ENCODE assay signal across 18 mouse cellular contexts in the genomic region with DNA sequence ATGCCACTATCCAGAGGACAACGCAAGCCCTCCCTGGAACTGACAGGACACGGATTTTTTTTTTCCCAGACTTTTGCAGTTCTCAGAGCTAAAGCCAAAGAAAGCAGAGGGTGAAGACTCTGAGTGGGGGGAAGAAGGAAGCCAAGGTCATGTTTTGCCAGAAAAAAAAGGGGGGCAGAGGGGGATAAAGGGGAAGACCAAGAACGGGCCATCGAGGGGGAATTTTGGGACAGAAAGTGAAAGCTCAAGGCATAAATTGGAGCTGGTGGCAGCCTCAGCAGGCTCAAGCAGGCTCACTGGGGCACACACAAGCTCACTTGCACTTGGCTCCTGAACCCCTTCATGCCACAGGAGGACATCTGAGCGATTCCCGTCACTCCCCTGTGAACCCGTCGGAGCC. TPM values are rescaled to one million over a fixed set of nuclear protein-coding genes. Genes with fewer than 3 reads are reported as not detected.
DNase-seq lines count a peak whose midpoint lies in the region; TF ChIP-seq lines count a peak whose summit lies in the region.
"Not testable (repeated sequence)": the region's sequence is repeated elsewhere in the genome, so short reads cannot be mapped to it uniquely, and the experiment has no call there.
"Had no signal": no experiment of that assay in that cellular context is flagged by ENCODE, and none has a peak within 500 bp of the region (broad histone marks: within the 10 kb centered on the region; RNA-seq: fewer than 3 reads in every experiment).

A gene (plus strand): TSS at position 301 of the 400 bp plus-strand sequence.

- not testable (repeated sequence) for DNase-seq in adrenal gland, adult 18-20 months (ENCODE audit: low spot score in 2 of 2); adrenal gland, postnatal 10 days; layer of hippocampus, adult 8-10 months (ENCODE audit: low spot score in 2 of 2); layer of hippocampus, postnatal 25 days (ENCODE audit: extremely low spot score in 1 of 2, low spot score in 1 of 2); left cerebral cortex, adult 2 months (ENCODE audit: extremely low spot score in 1 of 2, low spot score in 2 of 2); left cerebral cortex, postnatal 14 days (ENCODE audit: low spot score in 2 of 2); spleen, adult 2 months (ENCODE audit: low read depth in 1 of 2, low spot score in 2 of 2)

- no CpG with 5 or more reads among the region's 8 CpGs for WGBS in spleen, adult 2 months

- intact Hi-C loops in left cerebral cortex, adult 2 months (cut with DNase I); left cerebral cortex, postnatal 14 days (cut with DNase I): not testable (repeated sequence)

- not testable (repeated sequence) for TF ChIP-seq POLR2A in spleen, adult 2 months (IDR thresholded peaks at IDR 0.05; ENCODE audit: low read depth, low read length)

- not testable (repeated sequence) for TF ChIP-seq CTCF in left cerebral cortex, adult 2 months (IDR thresholded peaks at IDR 0.05); spleen, adult 2 months (IDR thresholded peaks at IDR 0.05; ENCODE audit: extremely low read depth, insufficient read depth, insufficient read length, insufficient replicate concordance)

- H3K36me3 ChIP-seq in spleen, adult 2 months (ENCODE audit: control insufficient read depth, insufficient read depth, low read length) = not testable (repeated sequence)

- H3K4me3 ChIP-seq in left cerebral cortex, adult 2 months; spleen, adult 2 months (ENCODE audit: extremely low read depth, insufficient read depth, insufficient read length): not testable (repeated sequence)

- not testable (repeated sequence) for H3K4me1 ChIP-seq in spleen, adult 2 months (ENCODE audit: control insufficient read depth, insufficient read depth, insufficient read length)

- not testable (repeated sequence) for H3K27me3 ChIP-seq in spleen, adult 2 months (ENCODE audit: control insufficient read depth, insufficient read depth, low read length)

- not testable (repeated sequence) for H3K27ac ChIP-seq in left cerebral cortex, adult 2 months; spleen, adult 2 months (ENCODE audit: insufficient read depth, low read length)

RNA-seq across cellular contexts. Expression of the gene that starts here (rescaled TPM):
- total RNA-seq in adrenal gland, adult 18-20 months (2021) = 10 to 100 TPM; 14.5 to 19.7 TPM
- total RNA-seq in adrenal gland, postnatal 10 days (2021) = 10 to 100 TPM; 15.0 to 15.3 TPM
- 10 to 100 TPM; 10.1 to 14.7 (median 12.6) TPM for total RNA-seq in layer of hippocampus, adult 8-10 months (2022)
- 10 to 100 TPM; 12.3 to 13.7 TPM for total RNA-seq in layer of hippocampus, postnatal 25 days (2021)
- total RNA-seq in left cerebral cortex, adult 2 months (2021) = 10 to 100 TPM; 14.0 to 14.4 TPM
- 10 to 100 TPM; 12.5 to 12.9 TPM for total RNA-seq in left cerebral cortex, postnatal 14 days (2021)
- 39.5 and 46.7 TPM in 2 replicates for polyA plus RNA-seq in spleen, adult 2 months (2012; rRNA removed)
- total RNA-seq: ES-E14; granulocyte monocyte progenitor cell, adult 5-6 weeks had no signal
- polyA plus RNA-seq: activated CD4-positive, CD25-positive, alpha-beta regulatory T cell, adult 4 months; embryonic facial prominence, embryonic 11.5 days; forebrain, embryonic 10.5 days; forebrain, embryonic 13.5 days; forebrain, embryonic 16.5 days; heart, embryonic 10.5 days; heart, embryonic 13.5 days; hindbrain, embryonic 11.5 days; hindbrain, embryonic 14.5 days had no signal
